Mouse (Mus musculus): ENCODE measurements at regions not wholly inside any gene's neighbourhood (a gene's known extent, or its start where the extent isn't known, plus 50 kb on each side); places are given as distances from the start of the nearest gene placed in this dataset.

DNA sequence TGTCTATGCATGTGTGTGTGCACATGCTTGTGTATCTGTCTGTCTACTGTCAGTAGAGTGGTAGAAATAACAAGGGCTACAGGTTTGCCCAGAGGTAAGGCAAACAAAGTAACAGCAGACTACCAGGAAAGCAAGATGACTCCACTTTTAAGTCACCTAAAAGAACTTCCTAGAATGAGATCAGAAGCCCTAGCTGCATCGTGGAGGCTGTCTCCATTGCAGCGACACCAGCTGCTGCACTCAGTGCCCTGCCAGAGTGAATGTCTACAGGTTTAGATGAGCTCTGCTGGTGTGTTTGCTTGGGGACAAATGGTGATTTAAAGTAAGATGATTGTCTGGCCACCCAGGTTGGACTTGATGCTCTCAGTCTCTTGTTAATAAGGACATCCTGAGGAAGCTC is 50.6 kb upstream of the Dusp10 start:
- TF ChIP-seq CTCF (IDR thresholded peaks at IDR 0.05; ENCODE audit: extremely low read depth, insufficient read depth, insufficient read length, insufficient replicate concordance) (no peak), POLR2A (IDR thresholded peaks at IDR 0.05; ENCODE audit: low read depth, low read length) (no peak)
